Mouse (Mus musculus) E14TG2a.4 (cell line): ENCODE measurements around the gene Gm7903.
"Not testable (repeated sequence)": the region's sequence is repeated elsewhere in the genome, so short reads cannot be mapped to it uniquely, and the experiment has no call there.

Experiments
- CTCF ChIP-seq: conservative IDR thresholded peaks from 2 replicates; pipeline ENCODE4 v1.5.1; 2014; ENCODE audit warnings: low read length
- NANOG ChIP-seq: IDR thresholded peaks from 2 replicates; pipeline ENCODE4 v1.6.1; 2014; ENCODE audit warnings: borderline replicate concordance, low read length, mixed read lengths
- POU5F1 ChIP-seq: IDR thresholded peaks from 2 replicates; pipeline ENCODE4 v1.6.1; 2014; ENCODE audit warnings: low read length, borderline replicate concordance

DNA sequence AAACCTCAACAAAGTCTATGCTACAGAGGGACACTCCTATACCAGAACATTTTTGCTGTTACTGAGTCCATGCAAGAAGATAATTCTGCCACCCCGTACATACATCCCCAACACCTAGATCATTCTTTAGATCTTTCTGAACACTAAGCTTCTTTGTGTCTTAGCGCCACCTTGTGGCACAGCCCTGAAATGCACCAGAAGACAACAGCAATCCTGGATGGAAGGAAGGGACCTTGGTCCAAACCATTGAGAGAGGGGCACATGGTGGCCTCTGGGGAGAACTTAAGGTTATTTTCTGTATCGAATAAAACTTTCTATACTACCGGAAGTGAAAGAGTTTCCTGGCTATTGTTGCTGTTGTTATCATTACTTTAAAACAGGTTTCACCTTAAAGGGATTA lies 11.2 kb upstream of the Gm7903 start:
- not testable (repeated sequence) for TF ChIP-seq CTCF, NANOG, POU5F1
